Mouse (Mus musculus): Measurements from ENCODE around the gene Flywch1. TPM values are rescaled to one million over a fixed set of nuclear protein-coding genes. Genes with fewer than 3 reads are reported as not detected.

The Flywch1 gene
- polyA plus RNA-seq (2014; fragmentation: Illumina TruSeq; extraction: RNeasy Lipid Tissue Mini Kit (QIAGEN cat#74804); ENCODE audit: low read depth, low replicate concordance): 40.5 TPM

DNA sequence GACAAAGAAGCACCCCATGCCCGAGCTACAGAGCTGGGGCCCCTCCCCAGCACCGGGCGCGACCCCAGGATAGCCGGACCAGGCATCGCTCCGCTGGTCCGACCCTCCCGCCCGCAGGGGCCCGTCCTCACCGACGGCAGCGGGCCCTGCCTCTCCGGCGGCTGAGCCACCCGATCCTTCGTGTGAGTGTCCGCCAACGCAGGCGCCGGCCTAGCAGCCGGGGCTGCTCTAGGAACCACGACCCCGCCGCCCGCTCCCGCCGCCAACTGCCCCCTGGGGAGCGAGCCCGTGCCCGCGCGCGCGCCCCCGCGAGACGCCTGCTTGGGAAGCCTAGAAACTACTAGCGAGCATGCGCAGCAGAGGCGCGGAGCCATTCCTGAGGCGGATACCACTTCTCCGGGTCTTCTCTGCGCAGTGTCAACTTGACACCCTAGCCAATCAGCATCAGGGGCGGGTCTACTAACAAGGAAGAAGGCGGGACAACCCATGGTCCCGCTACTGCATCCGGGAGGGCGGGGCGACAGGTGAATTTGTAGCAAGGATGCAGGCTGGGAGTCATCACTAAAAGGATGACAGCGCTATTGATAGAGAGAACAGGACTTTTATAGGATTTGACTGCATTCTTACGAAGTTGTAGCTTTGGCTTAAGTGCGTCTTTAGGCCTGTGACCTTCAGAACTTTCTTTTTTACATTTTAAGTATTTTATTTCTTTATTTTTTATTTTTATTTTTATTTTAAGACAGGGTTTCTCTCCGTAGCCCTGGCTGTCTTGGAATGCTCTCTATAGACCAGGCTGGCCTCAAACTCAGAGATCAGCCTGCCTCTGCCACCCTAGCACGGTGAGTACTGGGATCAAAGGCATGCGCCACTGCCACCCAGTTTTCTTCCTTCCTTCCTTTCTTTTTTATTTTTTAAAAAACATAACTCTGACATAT lies at the start of gene Flywch1:
Gene Flywch1, minus strand, starts transcription at position 319 of the 935 bp plus-strand sequence.

DNA sequence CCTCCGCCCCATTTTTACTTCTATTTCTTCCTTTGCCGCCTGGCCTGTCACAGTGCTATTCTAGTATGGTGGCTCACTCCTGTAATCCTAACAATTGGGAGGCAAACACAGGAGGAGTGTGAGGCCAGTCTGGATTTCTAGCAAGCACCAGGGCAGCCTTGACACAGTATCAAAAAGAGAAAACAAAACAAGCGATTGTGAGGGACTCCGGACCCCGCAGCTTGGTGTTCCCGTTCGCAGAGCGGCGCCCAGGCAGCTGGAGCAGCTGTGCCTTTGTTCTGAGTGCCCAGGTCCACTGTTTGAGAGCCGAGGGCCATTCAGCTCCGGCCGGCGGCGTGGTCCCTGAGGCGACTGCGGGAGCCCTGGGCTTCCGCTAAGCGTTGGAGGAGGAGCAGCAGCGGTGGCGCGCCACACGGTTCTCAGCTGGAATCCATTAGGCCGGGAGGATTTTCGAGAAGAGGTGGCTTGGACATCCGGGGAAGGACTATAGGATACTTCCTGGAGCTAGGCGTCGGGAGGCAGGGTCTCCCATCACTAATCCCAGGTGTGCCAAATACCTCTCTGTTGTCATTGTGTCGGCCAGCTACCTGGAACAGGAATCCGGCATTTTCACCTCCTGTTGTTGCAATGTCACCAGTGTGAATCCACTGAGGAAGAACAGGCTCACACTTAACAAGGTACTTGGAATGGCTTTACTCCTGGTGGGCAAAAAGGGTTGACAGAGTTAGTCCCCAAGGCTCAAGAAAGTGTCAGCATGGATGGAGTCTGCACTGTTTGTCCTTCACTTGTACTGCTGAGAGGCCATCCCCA lies 19.1 kb upstream of the Flywch1 start, which contains the start of gene Srrm2:
Gene Srrm2, plus strand, starts transcription at position 264 of the 810 bp plus-strand sequence.

DNA sequence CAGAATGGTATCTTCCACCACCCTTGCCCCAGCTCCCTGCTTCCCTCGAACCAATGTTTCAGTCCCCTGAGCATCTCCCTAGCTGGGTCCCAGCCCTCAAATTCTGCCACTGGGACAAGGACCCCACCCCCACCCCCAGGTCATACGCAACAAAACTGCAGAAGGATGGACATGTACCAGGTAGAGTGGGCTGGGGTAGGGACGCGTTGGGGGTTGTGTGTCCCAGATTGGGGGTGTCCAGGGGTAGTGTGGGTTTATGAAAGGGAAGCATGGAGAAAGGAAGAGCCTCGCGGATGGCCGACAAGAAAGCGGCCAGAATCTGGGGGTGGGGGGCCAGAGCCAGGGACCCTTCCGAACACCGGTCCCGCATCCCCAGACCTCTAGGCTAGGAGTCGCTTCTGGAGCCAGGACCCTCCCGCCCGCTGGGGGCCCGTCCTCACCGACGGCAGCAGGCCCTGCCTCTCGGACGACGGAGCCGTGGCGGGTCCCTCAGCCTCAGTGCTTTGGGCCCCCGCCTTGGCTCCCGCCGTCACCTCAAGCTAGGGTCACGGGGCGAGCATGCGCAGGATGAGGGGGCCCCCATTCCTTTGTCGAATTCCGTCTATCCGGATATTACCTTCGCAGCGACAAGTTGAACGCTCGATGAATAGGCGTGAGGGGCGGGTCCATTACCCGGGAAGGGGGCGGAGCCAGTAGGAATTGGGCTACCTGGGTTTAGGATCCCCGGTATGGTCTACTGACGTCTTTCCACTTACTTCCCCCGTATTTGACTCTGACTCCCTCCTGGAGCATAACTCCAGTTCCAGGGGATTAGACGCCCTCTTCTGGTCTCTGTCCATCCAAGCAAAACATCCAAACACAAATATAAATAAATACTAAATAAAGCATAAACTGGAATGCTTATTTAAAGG lies 14.4 kb upstream of the Flywch1 start, which contains the start of gene Flywch2:
Gene Flywch2, minus strand, starts transcription at position 521 of the 911 bp plus-strand sequence.

DNA sequence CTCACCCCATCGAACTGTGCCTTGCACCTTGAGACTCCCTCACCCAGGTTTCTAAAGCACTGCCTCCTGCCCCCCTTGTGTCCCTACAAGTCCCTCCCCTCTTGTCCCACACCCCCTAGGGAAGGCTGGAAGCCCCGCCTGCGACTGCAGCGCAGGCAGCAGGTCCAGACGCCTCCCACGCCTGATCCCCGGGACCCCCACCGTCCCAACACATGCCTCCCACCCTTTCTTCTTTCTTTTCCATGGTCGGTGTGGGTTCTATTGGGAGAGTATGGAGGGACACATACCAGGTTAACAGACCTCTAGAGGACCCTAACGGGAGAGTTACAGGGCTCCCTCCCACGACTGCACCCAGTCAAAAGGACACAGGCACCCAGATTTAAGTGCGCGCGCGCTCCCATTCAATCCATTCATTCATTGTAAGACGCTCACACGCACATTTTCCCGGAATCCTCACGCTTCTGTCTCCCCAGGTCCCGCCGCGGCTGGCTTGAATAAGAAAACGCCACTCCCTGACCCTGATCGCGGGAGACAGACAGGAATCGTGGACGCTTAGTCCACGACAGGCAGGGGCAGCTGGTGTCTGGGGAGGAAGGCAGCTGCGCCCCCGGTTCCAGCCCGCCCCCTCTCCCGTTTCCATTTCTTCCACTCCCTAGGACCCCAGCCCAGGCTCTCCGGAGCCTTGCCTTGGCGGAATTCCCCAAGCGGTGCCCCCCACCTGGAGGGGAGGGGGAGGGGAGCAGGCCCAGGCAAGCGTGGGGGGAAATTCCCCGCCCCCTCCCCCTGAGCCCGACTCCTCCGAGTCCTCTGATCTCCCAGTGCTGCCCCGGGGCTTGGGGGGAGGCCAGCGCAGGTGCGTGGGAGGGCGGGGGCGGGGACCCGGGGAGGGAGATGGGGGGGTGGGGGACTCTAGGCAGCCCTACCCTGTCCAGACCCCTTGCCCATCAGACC lies 25.8 kb downstream of the Flywch1 start, which contains the start of gene Kremen2:
Gene Kremen2, minus strand, starts transcription at position 533 of the 951 bp plus-strand sequence.

DNA sequence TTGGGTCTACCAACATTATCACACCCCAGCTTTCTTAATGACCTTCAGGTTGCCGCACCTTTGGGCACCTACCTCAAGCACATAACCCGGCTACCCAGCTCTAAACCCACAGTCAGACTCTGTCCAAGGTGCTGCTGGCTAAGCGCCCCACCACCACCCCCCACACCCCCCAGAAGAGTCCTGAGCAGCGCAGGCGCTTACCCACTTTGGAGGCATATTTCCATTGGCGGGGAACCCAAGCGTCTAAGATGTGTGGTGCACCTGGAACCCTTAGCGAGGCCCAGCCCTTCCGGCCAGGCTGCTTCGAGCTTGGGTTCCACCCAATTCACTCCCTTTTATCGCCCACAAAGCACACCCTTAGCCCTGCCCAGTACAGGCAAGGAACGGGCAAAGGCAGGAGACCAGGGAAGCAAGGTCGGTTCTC lies 30.8 kb downstream of the Flywch1 start, which contains the start of gene Paqr4:
Gene Paqr4, minus strand, starts transcription at position 270 of the 424 bp plus-strand sequence.

DNA sequence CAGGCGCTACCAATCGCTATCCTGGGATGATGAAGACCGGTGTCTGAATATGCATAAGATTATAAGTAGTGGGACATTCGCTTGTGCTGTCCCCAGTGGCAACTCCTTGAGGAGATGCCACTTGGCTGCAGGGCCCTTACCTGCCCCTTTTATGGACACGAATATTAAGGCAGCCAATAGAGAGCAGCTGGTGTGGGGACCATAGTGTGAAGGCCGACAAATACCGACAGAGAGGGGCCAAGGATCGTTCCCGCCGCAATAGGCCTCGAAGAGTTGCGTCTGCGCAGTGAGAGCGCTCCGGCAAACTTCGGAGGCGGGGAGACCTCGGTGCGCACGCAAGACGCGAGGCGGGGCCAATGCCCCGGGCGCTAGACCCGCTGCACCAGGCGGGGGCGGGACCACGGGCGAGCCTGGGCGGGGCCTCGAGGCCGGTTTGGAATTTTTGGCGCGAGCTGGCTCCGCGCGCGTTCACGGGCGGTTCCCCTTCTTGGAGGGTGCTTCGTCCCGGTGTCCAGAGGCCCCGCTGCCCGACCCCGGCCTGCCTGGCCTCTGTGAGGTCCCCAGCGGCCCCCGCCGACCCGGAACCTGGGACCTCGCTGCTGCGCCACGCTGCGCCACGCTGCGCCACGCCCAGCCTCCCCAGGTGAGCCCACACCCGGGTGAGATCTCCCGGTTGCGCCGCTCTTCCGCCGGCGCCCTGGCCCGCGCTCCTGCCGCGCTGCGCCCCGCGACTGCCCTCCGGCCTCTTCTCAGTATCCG lies 45.2 kb downstream of the Flywch1 start, which contains the start of gene Pkmyt1:
Gene Pkmyt1, plus strand, starts transcription at position 338 of the 759 bp plus-strand sequence.

DNA sequence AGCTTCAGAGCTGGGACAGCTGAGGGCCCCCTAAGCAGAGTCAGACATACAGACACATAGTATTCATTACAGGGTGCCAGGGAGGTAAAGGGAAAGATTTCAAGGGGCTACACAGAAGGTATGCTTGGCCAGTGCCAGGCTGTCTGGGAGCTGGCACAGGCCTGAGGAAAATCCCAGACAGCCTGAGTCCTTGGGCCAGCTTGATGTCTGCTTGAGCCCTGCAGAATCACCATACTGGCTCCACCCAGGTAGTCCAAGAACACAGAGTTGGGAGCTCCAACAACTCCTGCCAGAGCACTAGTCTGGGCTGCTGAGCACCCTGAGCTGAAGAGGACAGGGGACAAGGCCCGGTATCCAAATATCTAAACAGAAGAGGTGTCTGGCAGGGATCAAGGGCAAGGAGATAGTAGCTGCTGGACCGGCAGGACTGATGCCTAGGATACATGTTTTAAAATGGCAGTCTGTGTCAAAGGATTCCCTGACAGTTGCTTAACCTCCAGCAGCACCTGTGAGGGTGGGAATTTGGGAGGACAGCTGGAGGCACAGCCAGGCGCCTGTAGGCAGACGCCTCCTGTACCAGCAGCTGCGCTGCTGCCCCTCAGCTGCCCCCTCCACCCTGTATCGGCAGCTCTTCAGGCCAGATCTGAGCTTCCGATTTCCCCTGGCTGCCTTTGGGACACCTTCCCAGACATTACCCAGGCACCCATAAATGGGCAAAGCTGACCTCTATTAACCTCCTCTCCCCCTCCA lies 48.9 kb downstream of the Flywch1 start, which contains the start of gene 1520401A03Rik:
Gene 1520401A03Rik, minus strand, starts transcription at position 408 of the 750 bp plus-strand sequence.

Other genes starting within 250 kb of the Flywch1 start
- gene Zfp213, start 207.4 kb downstream of the Flywch1 start, polyA plus RNA-seq (2014; fragmentation: Illumina TruSeq; extraction: RNeasy Lipid Tissue Mini Kit (QIAGEN cat#74804); ENCODE audit: low read depth, low replicate concordance): 6.6 TPM
- 3.4 TPM for gene Zfp13, start 172.1 kb downstream of the Flywch1 start, polyA plus RNA-seq (2014; fragmentation: Illumina TruSeq; extraction: RNeasy Lipid Tissue Mini Kit (QIAGEN cat#74804); ENCODE audit: low read depth, low replicate concordance)
- gene Zscan10, start 170.7 kb downstream of the Flywch1 start, polyA plus RNA-seq (2014; fragmentation: Illumina TruSeq; extraction: RNeasy Lipid Tissue Mini Kit (QIAGEN cat#74804); ENCODE audit: low read depth, low replicate concordance): not detected
- not detected for gene Mmp25, start 126.3 kb downstream of the Flywch1 start, polyA plus RNA-seq (2014; fragmentation: Illumina TruSeq; extraction: RNeasy Lipid Tissue Mini Kit (QIAGEN cat#74804); ENCODE audit: low read depth, low replicate concordance)
- not detected for gene Bicdl2, start 111.1 kb downstream of the Flywch1 start, polyA plus RNA-seq (2014; fragmentation: Illumina TruSeq; extraction: RNeasy Lipid Tissue Mini Kit (QIAGEN cat#74804); ENCODE audit: low read depth, low replicate concordance)
- gene Hcfc1r1, start 98.0 kb downstream of the Flywch1 start, polyA plus RNA-seq (2014; fragmentation: Illumina TruSeq; extraction: RNeasy Lipid Tissue Mini Kit (QIAGEN cat#74804); ENCODE audit: low read depth, low replicate concordance): 301 TPM
- 12.5 TPM for gene Thoc6, start 97.7 kb downstream of the Flywch1 start, polyA plus RNA-seq (2014; fragmentation: Illumina TruSeq; extraction: RNeasy Lipid Tissue Mini Kit (QIAGEN cat#74804); ENCODE audit: low read depth, low replicate concordance)
- 75.1 TPM for gene Tnfrsf12a, start 94.1 kb downstream of the Flywch1 start, polyA plus RNA-seq (2014; fragmentation: Illumina TruSeq; extraction: RNeasy Lipid Tissue Mini Kit (QIAGEN cat#74804); ENCODE audit: low read depth, low replicate concordance)
- not detected for gene Cldn6, start 92.4 kb downstream of the Flywch1 start, polyA plus RNA-seq (2014; fragmentation: Illumina TruSeq; extraction: RNeasy Lipid Tissue Mini Kit (QIAGEN cat#74804); ENCODE audit: low read depth, low replicate concordance)
- gene Cldn9, start 87.6 kb downstream of the Flywch1 start, polyA plus RNA-seq (2014; fragmentation: Illumina TruSeq; extraction: RNeasy Lipid Tissue Mini Kit (QIAGEN cat#74804); ENCODE audit: low read depth, low replicate concordance): not detected
- gene 1520401A03Rik, start 48.8 kb downstream of the Flywch1 start, polyA plus RNA-seq (2014; fragmentation: Illumina TruSeq; extraction: RNeasy Lipid Tissue Mini Kit (QIAGEN cat#74804); ENCODE audit: low read depth, low replicate concordance): not detected
- 2.4 TPM for gene Pkmyt1, start 45.3 kb downstream of the Flywch1 start, polyA plus RNA-seq (2014; fragmentation: Illumina TruSeq; extraction: RNeasy Lipid Tissue Mini Kit (QIAGEN cat#74804); ENCODE audit: low read depth, low replicate concordance)
- gene Paqr4, start 30.7 kb downstream of the Flywch1 start, polyA plus RNA-seq (2014; fragmentation: Illumina TruSeq; extraction: RNeasy Lipid Tissue Mini Kit (QIAGEN cat#74804); ENCODE audit: low read depth, low replicate concordance): 21.4 TPM
- gene Kremen2, start 25.8 kb downstream of the Flywch1 start, polyA plus RNA-seq (2014; fragmentation: Illumina TruSeq; extraction: RNeasy Lipid Tissue Mini Kit (QIAGEN cat#74804); ENCODE audit: low read depth, low replicate concordance): 0.34 TPM
- 1.3 TPM for gene Flywch2, start 14.5 kb upstream of the Flywch1 start, polyA plus RNA-seq (2014; fragmentation: Illumina TruSeq; extraction: RNeasy Lipid Tissue Mini Kit (QIAGEN cat#74804); ENCODE audit: low read depth, low replicate concordance)
- gene Srrm2, start 18.9 kb upstream of the Flywch1 start, polyA plus RNA-seq (2014; fragmentation: Illumina TruSeq; extraction: RNeasy Lipid Tissue Mini Kit (QIAGEN cat#74804); ENCODE audit: low read depth, low replicate concordance): 201 TPM
- gene Elob, start 57.5 kb upstream of the Flywch1 start, polyA plus RNA-seq (2014; fragmentation: Illumina TruSeq; extraction: RNeasy Lipid Tissue Mini Kit (QIAGEN cat#74804); ENCODE audit: low read depth, low replicate concordance): 390 TPM
- not detected for gene Prss33, start 64.5 kb upstream of the Flywch1 start, polyA plus RNA-seq (2014; fragmentation: Illumina TruSeq; extraction: RNeasy Lipid Tissue Mini Kit (QIAGEN cat#74804); ENCODE audit: low read depth, low replicate concordance)
- gene Prss32, start 72.3 kb upstream of the Flywch1 start, polyA plus RNA-seq (2014; fragmentation: Illumina TruSeq; extraction: RNeasy Lipid Tissue Mini Kit (QIAGEN cat#74804); ENCODE audit: low read depth, low replicate concordance): not detected
- gene Prss41, start 72.6 kb upstream of the Flywch1 start, polyA plus RNA-seq (2014; fragmentation: Illumina TruSeq; extraction: RNeasy Lipid Tissue Mini Kit (QIAGEN cat#74804); ENCODE audit: low read depth, low replicate concordance): not detected
- gene Prss21, start 96.5 kb upstream of the Flywch1 start, polyA plus RNA-seq (2014; fragmentation: Illumina TruSeq; extraction: RNeasy Lipid Tissue Mini Kit (QIAGEN cat#74804); ENCODE audit: low read depth, low replicate concordance): not detected
- not detected for gene Dcpp1, start 109.3 kb upstream of the Flywch1 start, polyA plus RNA-seq (2014; fragmentation: Illumina TruSeq; extraction: RNeasy Lipid Tissue Mini Kit (QIAGEN cat#74804); ENCODE audit: low read depth, low replicate concordance)
- not detected for gene Dcpp2, start 109.3 kb upstream of the Flywch1 start, polyA plus RNA-seq (2014; fragmentation: Illumina TruSeq; extraction: RNeasy Lipid Tissue Mini Kit (QIAGEN cat#74804); ENCODE audit: low read depth, low replicate concordance)
- gene Dcpp3, start 145.9 kb upstream of the Flywch1 start, polyA plus RNA-seq (2014; fragmentation: Illumina TruSeq; extraction: RNeasy Lipid Tissue Mini Kit (QIAGEN cat#74804); ENCODE audit: low read depth, low replicate concordance): not detected
- gene Sbp, start 170.1 kb upstream of the Flywch1 start, polyA plus RNA-seq (2014; fragmentation: Illumina TruSeq; extraction: RNeasy Lipid Tissue Mini Kit (QIAGEN cat#74804); ENCODE audit: low read depth, low replicate concordance): not detected
- not detected for gene Sbpl, start 183.7 kb upstream of the Flywch1 start, polyA plus RNA-seq (2014; fragmentation: Illumina TruSeq; extraction: RNeasy Lipid Tissue Mini Kit (QIAGEN cat#74804); ENCODE audit: low read depth, low replicate concordance)
- not detected for gene Prss30, start 209.0 kb upstream of the Flywch1 start, polyA plus RNA-seq (2014; fragmentation: Illumina TruSeq; extraction: RNeasy Lipid Tissue Mini Kit (QIAGEN cat#74804); ENCODE audit: low read depth, low replicate concordance)
- gene Prss22, start 226.5 kb upstream of the Flywch1 start, polyA plus RNA-seq (2014; fragmentation: Illumina TruSeq; extraction: RNeasy Lipid Tissue Mini Kit (QIAGEN cat#74804); ENCODE audit: low read depth, low replicate concordance): not detected